Mouse (Mus musculus): ENCODE measurements around the gene Znhit2. TPM values are rescaled to one million over a fixed set of nuclear protein-coding genes. Genes with fewer than 3 reads are reported as not detected.
"Not testable (repeated sequence)": the region's sequence is repeated elsewhere in the genome, so short reads cannot be mapped to it uniquely, and the experiment has no call there.

Gene Znhit2
- total and polyA plus RNA-seq, 2 experiments from 2014 or later, result 40.4 to 59.1 TPM

DNA sequence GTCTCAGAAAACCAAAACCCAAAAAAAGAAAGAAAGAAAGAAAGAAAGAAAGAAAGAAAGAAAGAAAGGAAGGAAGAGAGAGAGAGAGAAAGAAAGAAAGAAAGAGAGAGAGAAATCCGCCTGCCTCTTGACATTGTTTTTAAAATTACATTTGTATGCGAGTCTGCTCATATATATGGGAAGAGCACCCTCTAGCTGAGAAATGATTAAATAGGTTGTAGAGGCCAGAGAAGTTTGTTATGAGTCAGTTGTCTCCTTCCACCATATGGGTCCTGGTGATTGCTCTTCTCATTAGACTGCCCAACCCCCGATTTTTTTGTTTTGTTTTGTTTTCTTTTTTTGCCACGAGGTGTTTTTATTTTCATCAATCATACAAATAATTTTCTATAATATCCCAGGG lies 16.9 kb upstream of the Znhit2 start:
- H3K27me3 ChIP-seq (ENCODE audit: insufficient read depth, low read length); H3K27ac ChIP-seq (ENCODE audit: low read depth, low read length); H3K4me3 ChIP-seq (ENCODE audit: low read depth, low read length); H3K9me3 ChIP-seq (ENCODE audit: low read length); H3K9ac ChIP-seq (replicated peaks; ENCODE audit: low read length, poor library complexity, severe bottlenecking); H3K4me2 ChIP-seq (ENCODE audit: low read depth, low read length, poor library complexity, severe bottlenecking); ATAC-seq (ENCODE audit: low FRiP score): not testable (repeated sequence)
- TF ChIP-seq CTCF (IDR thresholded peaks at IDR 0.05), result peak; percentile 74
- H3K36me3 ChIP-seq (ENCODE audit: insufficient read depth, low read length), result peaks cover 10% of the 10 kb centered on the region
- 58% methylated on average over 4 of the region's 4 CpGs for WGBS
- peak; percentile 67 for DNase-seq (ENCODE audit: low spot score)
- H3K4me1 ChIP-seq (ENCODE audit: insufficient read depth, low read length), result peaks cover 10% of the 10 kb centered on the region

DNA sequence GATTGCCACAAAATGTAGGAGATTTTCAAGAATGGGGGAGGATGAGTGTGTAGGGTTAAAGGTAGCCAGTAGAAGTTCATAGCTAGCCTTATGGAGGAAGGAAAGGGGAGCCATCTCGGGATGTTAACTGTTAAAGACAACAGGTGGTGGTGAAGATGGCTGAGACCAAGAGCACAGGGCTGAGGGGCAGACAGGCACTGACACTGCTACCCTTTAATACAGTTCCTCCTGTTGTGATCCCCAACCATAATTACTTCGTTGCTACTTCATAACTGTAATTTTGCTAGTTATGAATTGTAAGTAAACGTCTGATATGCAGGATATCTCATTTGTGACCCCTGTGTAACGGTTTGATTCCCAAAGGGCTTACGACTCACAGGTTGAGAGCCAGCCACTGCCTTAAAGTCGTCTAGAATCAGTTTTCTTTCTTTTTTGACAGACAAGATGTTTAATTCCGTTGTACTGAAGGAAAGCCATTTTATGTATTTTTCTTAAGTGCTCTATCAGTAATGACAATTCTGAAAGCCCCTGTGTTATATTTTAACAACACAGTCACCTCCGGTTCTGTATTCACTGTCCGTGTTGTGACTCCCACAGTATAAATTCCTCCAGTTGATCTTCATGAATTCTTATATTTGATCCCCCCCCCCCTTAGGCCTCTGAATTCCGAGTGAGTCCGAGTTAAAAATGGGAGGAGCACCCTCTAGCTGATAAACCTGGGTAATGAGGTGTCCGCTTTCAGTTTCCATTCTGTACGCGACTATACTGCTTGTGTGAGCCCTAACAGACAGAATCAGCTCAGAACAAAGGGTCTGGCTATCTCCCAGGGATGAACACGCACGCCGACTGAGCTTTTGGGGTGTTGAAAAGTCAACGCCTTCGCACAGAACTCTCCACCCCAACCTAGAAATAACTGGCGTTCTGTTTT lies 15.4 kb upstream of the Znhit2 start:
- H3K27me3 ChIP-seq (ENCODE audit: insufficient read depth, low read length), result no peaks in the 10 kb centered on the region
- H3K4me1 ChIP-seq (ENCODE audit: insufficient read depth, low read length), result peaks cover 10% of the 10 kb centered on the region
- peak overlapping the region; percentile 65 for H3K4me3 ChIP-seq (ENCODE audit: low read depth, low read length)
- no peaks in the 10 kb centered on the region for H3K9me3 ChIP-seq (ENCODE audit: low read length)
- peak overlapping the region; percentile 97 for H3K27ac ChIP-seq (ENCODE audit: low read depth, low read length)
- peak overlapping the region; percentile 97 for H3K4me2 ChIP-seq (ENCODE audit: low read depth, low read length, poor library complexity, severe bottlenecking)
- whole genome bisulfite sequencing, result 16% methylated on average over 20 of the region's 20 CpGs
- peak; percentile 55 for TF ChIP-seq CTCF (IDR thresholded peaks at IDR 0.05)
- ATAC-seq (ENCODE audit: low FRiP score) (peak; percentile 17), DNase-seq (ENCODE audit: low spot score) (peak; percentile 65)
- H3K9ac ChIP-seq (replicated peaks; ENCODE audit: low read length, poor library complexity, severe bottlenecking), result peak overlapping the region; percentile 80
- H3K36me3 ChIP-seq (ENCODE audit: insufficient read depth, low read length), result peaks cover 26% of the 10 kb centered on the region

DNA sequence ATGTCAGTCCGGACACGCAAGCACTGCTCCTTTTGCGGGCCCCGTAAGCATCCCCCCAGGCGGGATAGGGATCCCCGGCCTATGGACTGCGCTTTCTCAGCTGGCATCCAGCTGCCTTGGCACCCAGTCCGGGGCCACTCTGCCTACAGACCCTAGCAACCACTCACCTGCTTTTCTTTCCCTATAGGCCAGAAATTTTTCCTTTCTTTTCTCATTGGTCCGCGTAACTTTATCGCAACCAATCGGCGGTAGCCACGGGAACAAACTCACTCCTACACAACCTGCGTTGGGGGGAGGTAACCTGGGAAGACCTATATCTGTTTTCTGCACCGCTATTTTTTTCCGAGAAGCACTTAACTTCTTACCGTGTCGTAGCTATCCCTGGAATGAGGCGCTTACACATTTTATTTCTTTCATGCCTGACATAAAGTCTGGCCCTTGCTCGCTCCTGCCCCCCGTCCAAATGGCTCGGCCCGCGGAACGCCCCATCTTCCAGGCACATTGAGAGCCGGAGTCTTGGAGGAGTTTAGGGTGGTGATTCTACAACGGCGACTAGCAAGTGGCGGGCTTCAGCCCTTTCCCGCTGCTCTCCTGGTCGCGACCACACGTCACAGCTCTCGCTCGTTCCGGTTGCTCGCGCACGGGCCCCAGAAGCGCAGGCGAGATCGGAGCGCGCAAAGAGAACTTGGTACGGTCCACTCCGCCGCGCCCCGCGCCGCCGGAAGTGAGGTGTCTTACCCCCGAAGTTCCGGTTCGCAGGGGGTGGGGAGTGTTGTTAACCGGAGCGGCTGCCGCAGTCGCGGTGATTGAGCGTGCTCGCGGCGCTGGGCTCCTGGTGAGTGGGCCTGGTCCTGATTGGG lies 14.5 kb upstream of the Znhit2 start, which contains the start of gene Syvn1:
TSS of gene Syvn1 (plus strand) at position 283 of the 860 bp plus-strand sequence.
- H3K4me1 ChIP-seq (ENCODE audit: insufficient read depth, low read length), result peaks cover 10% of the 10 kb centered on the region
- ATAC-seq (ENCODE audit: low FRiP score) (peak; percentile 89), DNase-seq (ENCODE audit: low spot score) (peak; percentile 97)
- no peak for TF ChIP-seq CTCF (IDR thresholded peaks at IDR 0.05)
- H3K9ac ChIP-seq (replicated peaks; ENCODE audit: low read length, poor library complexity, severe bottlenecking), result peak within 1 kb of the TSS; percentile 80
- H3K36me3 ChIP-seq (ENCODE audit: insufficient read depth, low read length), result peaks cover 35% of the 10 kb centered on the region
- no peaks in the 10 kb centered on the region for H3K27me3 ChIP-seq (ENCODE audit: insufficient read depth, low read length)
- under 1% methylated on average over 65 of the region's 65 CpGs for WGBS
- peak within 1 kb of the TSS; percentile 65 for H3K4me3 ChIP-seq (ENCODE audit: low read depth, low read length)
- no peaks in the 10 kb centered on the region for H3K9me3 ChIP-seq (ENCODE audit: low read length)
- peak within 1 kb of the TSS; percentile 97 for H3K27ac ChIP-seq (ENCODE audit: low read depth, low read length)
- H3K4me2 ChIP-seq (ENCODE audit: low read depth, low read length, poor library complexity, severe bottlenecking), result peak within 1 kb of the TSS; percentile 97

DNA sequence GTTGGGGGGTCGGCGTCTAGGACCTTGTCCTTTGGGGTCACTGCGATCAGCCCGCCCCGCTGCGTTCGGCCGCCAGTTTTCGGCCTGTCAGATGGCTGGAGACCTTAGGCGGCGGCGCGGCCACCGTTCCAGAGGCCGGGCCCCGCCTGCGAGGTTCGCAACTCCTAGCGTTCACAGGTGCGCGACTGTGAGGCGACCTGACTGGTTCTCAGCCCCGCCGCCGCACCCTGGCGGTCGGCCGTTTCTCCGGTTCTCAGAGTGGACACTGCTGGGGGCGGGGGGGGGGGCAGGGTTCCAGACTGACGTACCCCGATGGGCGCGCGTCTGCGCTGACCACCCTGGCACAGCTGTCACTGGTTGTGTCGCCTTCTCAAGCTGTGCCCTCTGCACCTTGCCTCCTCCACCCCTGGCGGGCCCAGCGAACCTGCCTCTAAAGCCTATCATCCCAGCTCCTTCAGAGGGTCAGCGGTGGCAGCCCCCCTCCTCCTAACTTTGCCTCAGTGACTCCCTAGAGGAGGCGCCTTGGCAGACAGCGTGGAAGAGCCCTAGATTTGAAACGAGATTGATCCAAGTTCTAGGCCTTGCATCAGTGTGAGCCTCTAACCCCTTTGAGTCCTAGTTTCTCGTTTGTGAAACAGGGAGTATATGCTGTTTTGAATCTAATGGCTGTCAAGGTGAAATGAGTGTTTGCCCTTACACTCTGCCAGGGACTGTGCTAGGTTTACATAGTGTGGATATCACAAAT lies 13.7 kb upstream of the Znhit2 start:
- H3K9me3 ChIP-seq (ENCODE audit: low read length), result no peaks in the 10 kb centered on the region
- H3K27ac ChIP-seq (ENCODE audit: low read depth, low read length), result peak overlapping the region; percentile 97
- peak overlapping the region; percentile 65 for H3K4me3 ChIP-seq (ENCODE audit: low read depth, low read length)
- H3K4me1 ChIP-seq (ENCODE audit: insufficient read depth, low read length), result peaks cover 10% of the 10 kb centered on the region
- H3K27me3 ChIP-seq (ENCODE audit: insufficient read depth, low read length), result no peaks in the 10 kb centered on the region
- peaks cover 43% of the 10 kb centered on the region for H3K36me3 ChIP-seq (ENCODE audit: insufficient read depth, low read length)
- peak; percentile 12; the same call in 1 of the 2 replicates for ATAC-seq (ENCODE audit: low FRiP score)
- peak overlapping the region; percentile 80 for H3K9ac ChIP-seq (replicated peaks; ENCODE audit: low read length, poor library complexity, severe bottlenecking)
- TF ChIP-seq CTCF (IDR thresholded peaks at IDR 0.05), result 0 out of 2 replicates have a peak, but pooled peaks have one; percentile 7
- peak overlapping the region; percentile 97 for H3K4me2 ChIP-seq (ENCODE audit: low read depth, low read length, poor library complexity, severe bottlenecking)
- 2% methylated on average over 42 of the region's 44 CpGs for WGBS
- no peak for DNase-seq (ENCODE audit: low spot score)

DNA sequence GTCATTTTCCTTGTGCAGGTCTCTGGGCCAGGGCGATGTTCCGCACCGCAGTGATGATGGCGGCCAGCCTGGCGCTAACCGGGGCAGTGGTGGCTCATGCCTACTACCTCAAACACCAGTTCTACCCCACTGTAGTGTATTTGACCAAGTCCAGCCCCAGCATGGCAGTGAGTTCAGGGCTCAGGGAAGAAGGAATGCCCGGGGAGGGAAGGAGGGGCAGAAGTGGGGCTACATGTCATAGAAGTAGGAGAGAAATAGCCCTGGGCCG lies 13.2 kb upstream of the Znhit2 start:
- H3K9ac ChIP-seq (replicated peaks; ENCODE audit: low read length, poor library complexity, severe bottlenecking), result peak overlapping the region; percentile 80; the same call in 1 of the 2 replicates
- H3K4me3 ChIP-seq (ENCODE audit: low read depth, low read length), result peak overlapping the region; percentile 65
- H3K4me2 ChIP-seq (ENCODE audit: low read depth, low read length, poor library complexity, severe bottlenecking), result peak overlapping the region; percentile 97
- H3K27me3 ChIP-seq (ENCODE audit: insufficient read depth, low read length), result no peaks in the 10 kb centered on the region
- 86% methylated on average over 8 of the region's 8 CpGs for WGBS
- DNase-seq (ENCODE audit: low spot score), result no peak
- peaks cover 10% of the 10 kb centered on the region for H3K4me1 ChIP-seq (ENCODE audit: insufficient read depth, low read length)
- ATAC-seq (ENCODE audit: low FRiP score), result no peak
- H3K9me3 ChIP-seq (ENCODE audit: low read length), result no peaks in the 10 kb centered on the region
- H3K27ac ChIP-seq (ENCODE audit: low read depth, low read length), result no peak overlapping the region
- TF ChIP-seq CTCF (IDR thresholded peaks at IDR 0.05), result no peak
- H3K36me3 ChIP-seq (ENCODE audit: insufficient read depth, low read length), result peaks cover 48% of the 10 kb centered on the region
